Comparison of ENCODE assay signal across 12 mouse cellular contexts in genomic region chr15:99718461-99719021, GRCm38 (mm10). TPM values are rescaled to one million over a fixed set of nuclear protein-coding genes. Genes with fewer than 3 reads are reported as not detected.
DNase-seq lines count a peak whose midpoint lies in the region; ATAC-seq and TF ChIP-seq lines count a peak whose summit lies in the region.
"Had no signal": no experiment of that assay in that cellular context is flagged by ENCODE, and none has a peak within 500 bp of the region (broad histone marks: within the 10 kb centered on the region; RNA-seq: fewer than 3 reads in every experiment).

No protein-coding gene starts in this region.

- DNase-seq in heart, adult 11 months, result peak; percentile 90
- DNase-seq in heart, postnatal 36 days, result no peak
- peak; percentile 67 to 68 for DNase-seq in cerebellum, postnatal 25 days
- peak; percentile 88 for DNase-seq in kidney, adult 2 months
- DNase-seq in urinary bladder, adult 2 months (ENCODE audit: low spot score), result no peak
- no peak for DNase-seq in embryo, embryonic 9.5 days (ENCODE audit: extremely low spot score)

- WGBS in kidney, adult 2 months, result 56% methylated on average over 9 of the region's 9 CpGs
- 62% methylated on average over 9 of the region's 9 CpGs for WGBS in liver, embryonic 15.5 days (ENCODE audit: insufficient replicate concordance)
- WGBS in forebrain, embryonic 16.5 days, result 80% methylated on average over 9 of the region's 9 CpGs

- no peak for TF ChIP-seq CTCF in kidney, adult 2 months (conservative IDR thresholded peaks at IDR 0.05; ENCODE audit: insufficient read depth, insufficient read length, low read depth, low read length)

- ATAC-seq in liver, embryonic 15.5 days (ENCODE audit: insufficient read depth), result no peak
- no peak for ATAC-seq in forebrain, embryonic 16.5 days

- no peak for TF ChIP-seq POLR2A in kidney, adult 2 months (IDR thresholded peaks at IDR 0.05; ENCODE audit: low read depth, low read length)

- intact Hi-C loops in heart, postnatal 36 days (cut with DNase I), result loop anchor here (5.0 kb wide), 1 partner anchor 509 kb away; the partner anchor contains the start of gene Atf1

- peak overlapping the region; percentile 96 for H3K27ac ChIP-seq in kidney, adult 2 months (ENCODE audit: insufficient read depth, low read depth, low read length)
- H3K27ac ChIP-seq in liver, embryonic 15.5 days (replicated peaks), result peak overlapping the region; percentile 63
- H3K27ac ChIP-seq in forebrain, embryonic 16.5 days (ENCODE audit: low read length), result no peak overlapping the region
- H3K27ac ChIP-seq: embryonic facial prominence, embryonic 15.5 days; limb, embryonic 10.5 days; macrophage had no signal

- peaks cover 33% of the 10 kb centered on the region for H3K4me1 ChIP-seq in kidney, adult 2 months (ENCODE audit: control insufficient read depth, insufficient read depth, low read length)
- peaks cover 53% of the 10 kb centered on the region for H3K4me1 ChIP-seq in liver, embryonic 15.5 days (replicated peaks)
- H3K4me1 ChIP-seq in forebrain, embryonic 16.5 days (replicated peaks; ENCODE audit: control insufficient read depth, insufficient read depth, low read length), result peaks cover 27% of the 10 kb centered on the region

- peak overlapping the region; percentile 43 for H3K4me2 ChIP-seq in liver, embryonic 15.5 days
- no peak overlapping the region for H3K4me2 ChIP-seq in forebrain, embryonic 16.5 days (ENCODE audit: low read length)
- H3K4me2 ChIP-seq: embryonic facial prominence, embryonic 15.5 days had no signal

- H3K36me3 ChIP-seq in kidney, adult 2 months (ENCODE audit: control insufficient read depth, insufficient read depth, low read length), result no peaks in the 10 kb centered on the region
- no peaks in the 10 kb centered on the region for H3K36me3 ChIP-seq in liver, embryonic 15.5 days (replicated peaks)
- peaks cover 4% of the 10 kb centered on the region for H3K36me3 ChIP-seq in forebrain, embryonic 16.5 days (ENCODE audit: control insufficient read depth, insufficient read depth)

- no peak overlapping the region for H3K9ac ChIP-seq in liver, embryonic 15.5 days
- H3K9ac ChIP-seq in forebrain, embryonic 16.5 days (replicated peaks; ENCODE audit: low read depth, low read length), result no peak overlapping the region
- H3K9ac ChIP-seq: embryonic facial prominence, embryonic 15.5 days had no signal

- peak overlapping the region; percentile 82 for H3K4me3 ChIP-seq in kidney, adult 2 months (ENCODE audit: insufficient read depth, low read depth, low read length)
- H3K4me3 ChIP-seq in liver, embryonic 15.5 days (replicated peaks), result peak overlapping the region; percentile 40; the same call in 1 of the 2 replicates
- no peak overlapping the region for H3K4me3 ChIP-seq in forebrain, embryonic 16.5 days (replicated peaks; ENCODE audit: low read length)
- H3K4me3 ChIP-seq: embryonic facial prominence, embryonic 15.5 days; limb, embryonic 10.5 days had no signal

- H3K9me3 ChIP-seq in liver, embryonic 15.5 days (replicated peaks), result no peaks in the 10 kb centered on the region
- no peaks in the 10 kb centered on the region for H3K9me3 ChIP-seq in forebrain, embryonic 16.5 days (ENCODE audit: control insufficient read depth, low read length)
- H3K9me3 ChIP-seq: embryonic facial prominence, embryonic 15.5 days; limb, embryonic 10.5 days had no signal

- no peaks in the 10 kb centered on the region for H3K27me3 ChIP-seq in kidney, adult 2 months (replicated peaks; ENCODE audit: control insufficient read depth, insufficient read depth, low read length)
- 0 out of 2 replicates have a peak, but pooled peaks cover 4% of the 10 kb centered on the region for H3K27me3 ChIP-seq in liver, embryonic 15.5 days
- H3K27me3 ChIP-seq in forebrain, embryonic 16.5 days (replicated peaks; ENCODE audit: control insufficient read depth, insufficient read depth, low read length), result no peaks in the 10 kb centered on the region
- H3K27me3 ChIP-seq: embryonic facial prominence, embryonic 15.5 days had no signal

RNA-seq across cellular contexts. Expression of gene Gpd1, which starts 1.2 kb away (rescaled TPM):
- 10 to 100 TPM; 61.0 to 62.5 TPM for total RNA-seq in heart, postnatal 36 days (2021)
- polyA plus RNA-seq in kidney, adult 2 months (2012; rRNA removed), result 427 and 506 TPM in 2 replicates
- 26.7 and 33.3 TPM in 2 replicates for polyA plus RNA-seq in liver, embryonic 15.5 days (2015; fragmentation: Nextera tagmentation; extraction: Ambion mirVana)
- polyA plus RNA-seq in urinary bladder, adult 2 months (2012; rRNA removed), result 11.7 and 14.9 TPM in 2 replicates
- polyA plus RNA-seq in forebrain, embryonic 16.5 days (2015; fragmentation: Nextera tagmentation; extraction: Ambion mirVana), result 2.4 and 2.9 TPM in 2 replicates

RNA-seq across cellular contexts. Expression of gene Cox14, which starts 6.9 kb away (rescaled TPM):
- 100 to 1,000 TPM; 218 to 222 TPM for total RNA-seq in heart, postnatal 36 days (2021)
- polyA plus RNA-seq in kidney, adult 2 months (2012; rRNA removed), result 263 and 269 TPM in 2 replicates
- polyA plus RNA-seq in liver, embryonic 15.5 days (2015; fragmentation: Nextera tagmentation; extraction: Ambion mirVana), result 67.5 and 74.7 TPM in 2 replicates
- 119 and 162 TPM in 2 replicates for polyA plus RNA-seq in urinary bladder, adult 2 months (2012; rRNA removed)
- 151 and 164 TPM in 2 replicates for polyA plus RNA-seq in forebrain, embryonic 16.5 days (2015; fragmentation: Nextera tagmentation; extraction: Ambion mirVana)

RNA-seq across cellular contexts. Expression of gene Gm17349, which starts 13.3 kb away (rescaled TPM):
- 1 to 10 TPM; 1.8 to 2.4 TPM for total RNA-seq in heart, postnatal 36 days (2021)
- 0.58 TPM in 1 of 2 replicates, not detected in the other for polyA plus RNA-seq in kidney, adult 2 months (2012; rRNA removed)
- not detected in 2 replicates for polyA plus RNA-seq in liver, embryonic 15.5 days (2015; fragmentation: Nextera tagmentation; extraction: Ambion mirVana)
- 0.52 TPM in 1 of 2 replicates, not detected in the other for polyA plus RNA-seq in urinary bladder, adult 2 months (2012; rRNA removed)
- polyA plus RNA-seq in forebrain, embryonic 16.5 days (2015; fragmentation: Nextera tagmentation; extraction: Ambion mirVana), result not detected in 2 replicates
- polyA plus RNA-seq: embryonic facial prominence, embryonic 15.5 days; limb, embryonic 10.5 days; macrophage; stomach, embryonic 14.5 days had no signal

RNA-seq across cellular contexts. Expression of gene Smarcd1, which starts 16.6 kb away (rescaled TPM):
- 10 to 100 TPM; 18.7 to 22.1 TPM for total RNA-seq in heart, postnatal 36 days (2021)
- 27.7 and 29.5 TPM in 2 replicates for polyA plus RNA-seq in kidney, adult 2 months (2012; rRNA removed)
- 5.3 and 5.7 TPM in 2 replicates for polyA plus RNA-seq in liver, embryonic 15.5 days (2015; fragmentation: Nextera tagmentation; extraction: Ambion mirVana)
- 20.4 and 20.5 TPM in 2 replicates for polyA plus RNA-seq in urinary bladder, adult 2 months (2012; rRNA removed)
- polyA plus RNA-seq in forebrain, embryonic 16.5 days (2015; fragmentation: Nextera tagmentation; extraction: Ambion mirVana), result 111 and 116 TPM in 2 replicates

RNA-seq across cellular contexts. Expression of gene Asic1, which starts 48.4 kb away (rescaled TPM):
- total RNA-seq in heart, postnatal 36 days (2021), result under 1 TPM; 0.22 to 0.35 TPM
- 0.34 and 0.37 TPM in 2 replicates for polyA plus RNA-seq in kidney, adult 2 months (2012; rRNA removed)
- polyA plus RNA-seq in liver, embryonic 15.5 days (2015; fragmentation: Nextera tagmentation; extraction: Ambion mirVana), result 0.28 and 0.45 TPM in 2 replicates
- 0.19 and 0.22 TPM in 2 replicates for polyA plus RNA-seq in urinary bladder, adult 2 months (2012; rRNA removed)
- 26.2 and 37.4 TPM in 2 replicates for polyA plus RNA-seq in forebrain, embryonic 16.5 days (2015; fragmentation: Nextera tagmentation; extraction: Ambion mirVana)

Comparison
In these comparisons a context has a peak if more than half of its experiments do, and no peak if none do; other contexts are left out.
1. DNase-seq: peak in heart, adult 11 months (single experiment), cerebellum, postnatal 25 days (2 of 2) and kidney, adult 2 months (single experiment); none in heart, postnatal 36 days (0 of 2), urinary bladder, adult 2 months (single experiment) and embryo, embryonic 9.5 days (single experiment).
2. RNA of gene Gpd1, which starts 1.2 kb away (polyA plus RNA-seq): 427 to 506 TPM in kidney, adult 2 months; 26.7 to 33.3 TPM in liver, embryonic 15.5 days, 11.7 to 14.9 TPM in urinary bladder, adult 2 months and 2.4 to 2.9 TPM in forebrain, embryonic 16.5 days; every median in the first group is over 10 times any median in the second.